Mouse (Mus musculus): ENCODE data around the gene Exoc7. TPM values are rescaled to one million over a fixed set of nuclear protein-coding genes. Genes with fewer than 3 reads are reported as not detected.

Gene Exoc7
- polyA plus RNA-seq, 1 experiment from 2014 or later: 89.3 TPM

- Histone ChIP-seq H3K27ac (no peak overlapping the region), H3K36me3 (peaks cover 11% of the 10 kb centered on the region), H3K27me3 (replicated peaks) (peaks cover 21% of the 10 kb centered on the region), H3K9me3 (no peaks in the 10 kb centered on the region), H3K4me2 (replicated peaks) (peak overlapping the region; percentile 96), H3K9ac (peak overlapping the region; percentile 33; the same call in 1 of the 2 replicates), H3K4me3 (peak overlapping the region; percentile 27), H3K4me1 (peaks cover 75% of the 10 kb centered on the region)
- 9% methylated on average over 26 of the region's 26 CpGs for WGBS
- no peak for ATAC-seq (ENCODE audit: low FRiP score, low read depth)
Observed at GRCm38 (mm10) chr11:116334417-116334782, 27.4 kb upstream of the Exoc7 start.

- no peak for ATAC-seq (ENCODE audit: low FRiP score, low read depth)
- Histone ChIP-seq H3K4me2 (replicated peaks) (peak overlapping the region; percentile 96), H3K27ac (no peak overlapping the region), H3K36me3 (peaks cover 4% of the 10 kb centered on the region), H3K4me1 (peaks cover 82% of the 10 kb centered on the region), H3K9me3 (no peaks in the 10 kb centered on the region), H3K4me3 (peak overlapping the region; percentile 27), H3K9ac (peak overlapping the region; percentile 33; the same call in 1 of the 2 replicates), H3K27me3 (replicated peaks) (peaks cover 21% of the 10 kb centered on the region)
- 28% methylated on average over 31 of the region's 31 CpGs for WGBS
Observed at GRCm38 (mm10) chr11:116333526-116334416, 26.7 kb upstream of the Exoc7 start.

GRCm38 (mm10) chr11:116332983-116333270 is 25.9 kb upstream of the Exoc7 start:
- 0 out of 2 replicates have a peak overlapping the region, but pooled peaks have one; percentile 7 for H3K27ac ChIP-seq
- H3K4me3 ChIP-seq: no peak overlapping the region
- peaks cover 84% of the 10 kb centered on the region for H3K4me1 ChIP-seq
- no peak overlapping the region for H3K9ac ChIP-seq
- H3K9me3 ChIP-seq: no peaks in the 10 kb centered on the region
- H3K4me2 ChIP-seq (replicated peaks): peak overlapping the region; percentile 96
- H3K36me3 ChIP-seq: no peaks in the 10 kb centered on the region
- peaks cover 21% of the 10 kb centered on the region for H3K27me3 ChIP-seq (replicated peaks)
- WGBS: 67% methylated on average over 3 of the region's 3 CpGs
- no peak for ATAC-seq (ENCODE audit: low FRiP score, low read depth)

- peaks cover 84% of the 10 kb centered on the region for H3K4me1 ChIP-seq
- H3K36me3 ChIP-seq: no peaks in the 10 kb centered on the region
Observed at GRCm38 (mm10) chr11:116332232-116332982, 25.4 kb upstream of the Exoc7 start.

GRCm38 (mm10) chr11:116330211-116330518 is 23.1 kb upstream of the Exoc7 start:
- Histone ChIP-seq H3K9me3 (no peaks in the 10 kb centered on the region), H3K4me3 (no peak overlapping the region), H3K27me3 (replicated peaks) (peaks cover 21% of the 10 kb centered on the region), H3K27ac (peak overlapping the region; percentile 68; the same call in 1 of the 2 replicates), H3K4me1 (peaks cover 65% of the 10 kb centered on the region), H3K9ac (no peak overlapping the region), H3K4me2 (replicated peaks) (no peak overlapping the region), H3K36me3 (no peaks in the 10 kb centered on the region)
- 62% methylated on average over 7 of the region's 7 CpGs for WGBS
- ATAC-seq (ENCODE audit: low FRiP score, low read depth): no peak

More at GRCm38 (mm10) chr11:116332232-116332982, 25.4 kb upstream of the Exoc7 start:
- 0 out of 2 replicates have a peak overlapping the region, but pooled peaks have one; percentile 11 for H3K4me3 ChIP-seq
- H3K9ac ChIP-seq: peak overlapping the region; percentile 35; the same call in 1 of the 2 replicates
- H3K9me3 ChIP-seq: no peaks in the 10 kb centered on the region
- H3K27ac ChIP-seq: 0 out of 2 replicates have a peak overlapping the region, but pooled peaks have one; percentile 50
- 17% methylated on average over 19 of the region's 19 CpGs for WGBS
- H3K27me3 ChIP-seq (replicated peaks): peaks cover 21% of the 10 kb centered on the region
- peak; percentile 63 for ATAC-seq (ENCODE audit: low FRiP score, low read depth)
- H3K4me2 ChIP-seq (replicated peaks): peak overlapping the region; percentile 96

GRCm38 (mm10) chr11:116329314-116330210 is 22.5 kb upstream of the Exoc7 start:
- H3K4me3 ChIP-seq: no peak overlapping the region
- peaks cover 15% of the 10 kb centered on the region for H3K27me3 ChIP-seq (replicated peaks)
- ATAC-seq (ENCODE audit: low FRiP score, low read depth): peak; percentile 77
- H3K9me3 ChIP-seq: no peaks in the 10 kb centered on the region
- H3K9ac ChIP-seq: 0 out of 2 replicates have a peak overlapping the region, but pooled peaks have one; percentile 26
- WGBS: 37% methylated on average over 18 of the region's 18 CpGs
- peak overlapping the region; percentile 68 for H3K27ac ChIP-seq
- H3K4me2 ChIP-seq (replicated peaks): no peak overlapping the region
- peaks cover 59% of the 10 kb centered on the region for H3K4me1 ChIP-seq
- no peaks in the 10 kb centered on the region for H3K36me3 ChIP-seq

GRCm38 (mm10) chr11:116326963-116327603 is 20.1 kb upstream of the Exoc7 start:
- Histone ChIP-seq H3K36me3 (no peaks in the 10 kb centered on the region), H3K9ac (no peak overlapping the region), H3K4me2 (replicated peaks) (no peak overlapping the region), H3K9me3 (no peaks in the 10 kb centered on the region), H3K27ac (no peak overlapping the region), H3K4me1 (peaks cover 36% of the 10 kb centered on the region), H3K4me3 (no peak overlapping the region), H3K27me3 (replicated peaks) (no peaks in the 10 kb centered on the region)
- WGBS: 76% methylated on average over 7 of the region's 7 CpGs
- ATAC-seq (ENCODE audit: low FRiP score, low read depth): no peak

GRCm38 (mm10) chr11:116318719-116319659 is 12.0 kb upstream of the Exoc7 start:
- ATAC-seq (ENCODE audit: low FRiP score, low read depth): peak; percentile 87
- Histone ChIP-seq H3K27ac (no peak overlapping the region), H3K9ac (peak overlapping the region; percentile 57), H3K4me2 (replicated peaks) (peak overlapping the region; percentile 89), H3K27me3 (replicated peaks) (no peaks in the 10 kb centered on the region), H3K4me1 (peaks cover 8% of the 10 kb centered on the region), H3K9me3 (no peaks in the 10 kb centered on the region), H3K36me3 (no peaks in the 10 kb centered on the region), H3K4me3 (peak overlapping the region; percentile 36)
- 2% methylated on average over 41 of the region's 41 CpGs for WGBS

- H3K36me3 ChIP-seq: no peaks in the 10 kb centered on the region
- H3K9ac ChIP-seq: no peak overlapping the region
- no peaks in the 10 kb centered on the region for H3K4me1 ChIP-seq
- no peak overlapping the region for H3K4me2 ChIP-seq (replicated peaks)
- WGBS: 71% methylated on average over 8 of the region's 8 CpGs
- no peak for ATAC-seq (ENCODE audit: low FRiP score, low read depth)
- no peaks in the 10 kb centered on the region for H3K9me3 ChIP-seq
- 0 out of 2 replicates have a peak, but pooled peaks cover 4% of the 10 kb centered on the region for H3K27me3 ChIP-seq (replicated peaks)
- no peak overlapping the region for H3K27ac ChIP-seq
- H3K4me3 ChIP-seq: no peak overlapping the region
Observed at GRCm38 (mm10) chr11:116312359-116312758, 5.3 kb upstream of the Exoc7 start.

- Histone ChIP-seq H3K9me3 (no peaks in the 10 kb centered on the region), H3K36me3 (no peaks in the 10 kb centered on the region), H3K4me3 (no peak overlapping the region), H3K4me2 (replicated peaks) (no peak overlapping the region), H3K27me3 (replicated peaks) (0 out of 2 replicates have a peak, but pooled peaks cover 4% of the 10 kb centered on the region), H3K9ac (no peak overlapping the region), H3K4me1 (peaks cover under 1% of the 10 kb centered on the region; the same call in 1 of the 2 replicates), H3K27ac (no peak overlapping the region)
- WGBS: 56% methylated on average over 8 of the region's 8 CpGs
- no peak for ATAC-seq (ENCODE audit: low FRiP score, low read depth)
Observed at GRCm38 (mm10) chr11:116311169-116311568, 4.1 kb upstream of the Exoc7 start.
